Mouse (Mus musculus) splenic B cell, adult 2 months (primary cell): ENCODE measurements around the gene Ndufs8.

Experiments used
- DNase-seq: peaks from one replicate; pipeline ENCODE4 v3.0.0-alpha.2; 2011; ENCODE audit warnings: low read depth, low spot score
- H3K27me3 ChIP-seq: 2 replicates; pipeline ENCODE4 v1.6.1; 2012; ENCODE audit warnings: mild to moderate bottlenecking, low read length, moderate library complexity, mixed read lengths; ENCODE audit not compliant: control insufficient read depth, poor library complexity, insufficient read depth, severe bottlenecking
- H3K36me3 ChIP-seq: 2 replicates; pipeline ENCODE4 v1.6.1; 2012; ENCODE audit warnings: mild to moderate bottlenecking, low read length, moderate library complexity, mixed read lengths; ENCODE audit not compliant: control insufficient read depth, poor library complexity, insufficient read depth, severe bottlenecking

Ndufs8 gene

GRCm38 (mm10) chr19:3924868-3925267 is 12.3 kb upstream of the Ndufs8 start:
- no peak for DNase-seq
- H3K27me3 ChIP-seq, result no peaks in the 10 kb centered on the region
- H3K36me3 ChIP-seq, result no peaks in the 10 kb centered on the region

- Histone ChIP-seq H3K27me3 (no peaks in the 10 kb centered on the region), H3K36me3 (no peaks in the 10 kb centered on the region)
- DNase-seq, result no peak
Measured at GRCm38 (mm10) chr19:3924190-3924589, 11.6 kb upstream of the Ndufs8 start.

- no peaks in the 10 kb centered on the region for H3K27me3 ChIP-seq
- no peaks in the 10 kb centered on the region for H3K36me3 ChIP-seq
- peak; percentile 61 for DNase-seq
Measured at GRCm38 (mm10) chr19:3923586-3923985, 11.0 kb upstream of the Ndufs8 start.

- Histone ChIP-seq H3K36me3 (no peaks in the 10 kb centered on the region), H3K27me3 (no peaks in the 10 kb centered on the region)
- peak; percentile 56 for DNase-seq
Measured at GRCm38 (mm10) chr19:3922661-3923371, 10.2 kb upstream of the Ndufs8 start.

- Histone ChIP-seq H3K36me3 (no peaks in the 10 kb centered on the region), H3K27me3 (no peaks in the 10 kb centered on the region)
- no peak for DNase-seq
Measured at GRCm38 (mm10) chr19:3919928-3920327, 7.4 kb upstream of the Ndufs8 start.

- Histone ChIP-seq H3K27me3 (no peaks in the 10 kb centered on the region), H3K36me3 (no peaks in the 10 kb centered on the region)
- no peak for DNase-seq
Measured at GRCm38 (mm10) chr19:3916727-3917126, 4.2 kb upstream of the Ndufs8 start.

- DNase-seq, result no peak
- H3K27me3 ChIP-seq, result no peaks in the 10 kb centered on the region
Measured at GRCm38 (mm10) chr19:3914535-3914934, 2.0 kb upstream of the Ndufs8 start.

GRCm38 (mm10) chr19:3913692-3914091 is 1.1 kb upstream of the Ndufs8 start:
- no peaks in the 10 kb centered on the region for H3K27me3 ChIP-seq
- no peak for DNase-seq
- peaks cover 13% of the 10 kb centered on the region; the same call in 1 of the 2 replicates for H3K36me3 ChIP-seq

More at GRCm38 (mm10) chr19:3914535-3914934, 2.0 kb upstream of the Ndufs8 start:
- peaks cover 10% of the 10 kb centered on the region; the same call in 1 of the 2 replicates for H3K36me3 ChIP-seq

- Histone ChIP-seq H3K36me3 (peaks cover 13% of the 10 kb centered on the region; the same call in 1 of the 2 replicates), H3K27me3 (no peaks in the 10 kb centered on the region)
- no peak for DNase-seq
Measured at GRCm38 (mm10) chr19:3910206-3910605, 2.4 kb downstream of the Ndufs8 start.

GRCm38 (mm10) chr19:3907876-3908660 is 4.5 kb downstream of the Ndufs8 start:
- no peak for DNase-seq
- H3K27me3 ChIP-seq, result no peaks in the 10 kb centered on the region
- H3K36me3 ChIP-seq, result peaks cover 17% of the 10 kb centered on the region

GRCm38 (mm10) chr19:3906795-3907786 is 5.5 kb downstream of the Ndufs8 start, which contains the start of gene Tcirg1:
TSS of gene Tcirg1 (minus strand) at chr19:3907133.
- H3K27me3 ChIP-seq, result no peaks in the 10 kb centered on the region
- peaks cover 18% of the 10 kb centered on the region for H3K36me3 ChIP-seq
- peak; percentile 68 for DNase-seq

GRCm38 (mm10) chr19:3906326-3906725 is 6.2 kb downstream of the Ndufs8 start:
- no peak for DNase-seq
- Histone ChIP-seq H3K36me3 (peaks cover 22% of the 10 kb centered on the region), H3K27me3 (no peaks in the 10 kb centered on the region)

- no peaks in the 10 kb centered on the region for H3K27me3 ChIP-seq
- peak; percentile 36 for DNase-seq
- peaks cover 16% of the 10 kb centered on the region for H3K36me3 ChIP-seq
Measured at GRCm38 (mm10) chr19:3905261-3905969, 7.2 kb downstream of the Ndufs8 start.

- no peak for DNase-seq
- Histone ChIP-seq H3K36me3 (peaks cover 12% of the 10 kb centered on the region), H3K27me3 (no peaks in the 10 kb centered on the region)
Measured at GRCm38 (mm10) chr19:3904363-3904675, 8.3 kb downstream of the Ndufs8 start.
